Mouse (Mus musculus) heart, adult 10 weeks (tissue): ENCODE results near the gene Bscl2. TPM values are rescaled to one million over a fixed set of nuclear protein-coding genes. Genes with fewer than 3 reads are reported as not detected.

Experiments used
- polyA plus RNA-seq: library from polyadenylated mRNA; stranded (reverse); fragments of 350-450 nt; fragmentation: Illumina TruSeq; extraction: RNeasy Lipid Tissue Mini Kit (QIAGEN cat#74804); gene quantifications from one replicate; pipeline ENCODE4 v1.2.3, GENCODE M21; 2014; ENCODE audit warnings: low read depth, low replicate concordance

The Bscl2 gene
- polyA plus RNA-seq, 1 experiment from 2014 or later = 28.4 TPM

Other genes starting within 250 kb of the Bscl2 start
- gene Slc22a8, start 246.2 kb upstream of the Bscl2 start, polyA plus RNA-seq = 0.65 TPM
- not detected for gene Slc22a6, start 219.4 kb upstream of the Bscl2 start, polyA plus RNA-seq
- not detected for gene Chrm1, start 173.7 kb upstream of the Bscl2 start, polyA plus RNA-seq
- 53.3 TPM for gene Slc3a2, start 114.1 kb upstream of the Bscl2 start, polyA plus RNA-seq
- 21.9 TPM for gene Wdr74, start 101.6 kb upstream of the Bscl2 start, polyA plus RNA-seq
- gene 1700092M07Rik, start 96.7 kb upstream of the Bscl2 start, polyA plus RNA-seq = not detected
- 51.6 TPM for gene Stx5a, start 96.1 kb upstream of the Bscl2 start, polyA plus RNA-seq
- 80.9 TPM for gene Nxf1, start 80.4 kb upstream of the Bscl2 start, polyA plus RNA-seq
- 132 TPM for gene Tmem223, start 66.5 kb upstream of the Bscl2 start, polyA plus RNA-seq
- gene Tmem179b, start 63.0 kb upstream of the Bscl2 start, polyA plus RNA-seq = 18.0 TPM
- gene Taf6l, start 51.0 kb upstream of the Bscl2 start, polyA plus RNA-seq = 4.8 TPM
- gene Polr2g, start 38.9 kb upstream of the Bscl2 start, polyA plus RNA-seq = 84.7 TPM
- 1.9 TPM for gene Zbtb3, start 34.9 kb upstream of the Bscl2 start, polyA plus RNA-seq
- 19.7 TPM for gene Ttc9c, start 18.1 kb upstream of the Bscl2 start, polyA plus RNA-seq
- gene Hnrnpul2, start 17.5 kb upstream of the Bscl2 start, polyA plus RNA-seq = 53.1 TPM
- not detected for gene AC129217.1, start 7.7 kb upstream of the Bscl2 start, polyA plus RNA-seq
- not detected for gene Gng3, start 1.7 kb downstream of the Bscl2 start, polyA plus RNA-seq
- 3.0 TPM for gene Lrrn4cl, start 13.3 kb downstream of the Bscl2 start, polyA plus RNA-seq
- 129 TPM for gene Ubxn1, start 34.0 kb downstream of the Bscl2 start, polyA plus RNA-seq
- 58.9 TPM for gene Uqcc3, start 43.5 kb downstream of the Bscl2 start, polyA plus RNA-seq
- 0.76 TPM for gene Lbhd1, start 46.3 kb downstream of the Bscl2 start, polyA plus RNA-seq
- gene Gm49403, start 46.5 kb downstream of the Bscl2 start, polyA plus RNA-seq = not detected
- 33.7 TPM for gene 1810009A15Rik, start 51.4 kb downstream of the Bscl2 start, polyA plus RNA-seq
- not detected for gene Gm49416, start 51.5 kb downstream of the Bscl2 start, polyA plus RNA-seq
- gene Ints5, start 55.5 kb downstream of the Bscl2 start, polyA plus RNA-seq = 8.8 TPM
- gene Ganab, start 60.6 kb downstream of the Bscl2 start, polyA plus RNA-seq = 55.4 TPM
- 39.6 TPM for gene B3gat3, start 82.9 kb downstream of the Bscl2 start, polyA plus RNA-seq
- 19.5 TPM for gene Rom1, start 91.9 kb downstream of the Bscl2 start, polyA plus RNA-seq
- 11.8 TPM for gene Eml3, start 92.1 kb downstream of the Bscl2 start, polyA plus RNA-seq
- gene Mta2, start 104.4 kb downstream of the Bscl2 start, polyA plus RNA-seq = 34.6 TPM
- gene Tut1, start 116.4 kb downstream of the Bscl2 start, polyA plus RNA-seq = 9.8 TPM
- 285 TPM for gene Eef1g, start 129.6 kb downstream of the Bscl2 start, polyA plus RNA-seq
- 84.3 TPM for gene Ahnak, start 151.8 kb downstream of the Bscl2 start, polyA plus RNA-seq